Mouse (Mus musculus): Measurements from ENCODE around the gene Bpifb9b. TPM values are rescaled to one million over a fixed set of nuclear protein-coding genes. Genes with fewer than 3 reads are reported as not detected.
"Not testable (repeated sequence)": the region's sequence is repeated elsewhere in the genome, so short reads cannot be mapped to it uniquely, and the experiment has no call there.

The Bpifb9b gene
- not detected in 2 replicates for polyA plus RNA-seq (2016; fragmentation: Nextera tagmentation; extraction: Ambion mirVana)

- H3K27me3 ChIP-seq; H3K27ac ChIP-seq; H3K4me2 ChIP-seq (replicated peaks); H3K36me3 ChIP-seq; H3K9ac ChIP-seq; H3K9me3 ChIP-seq; H3K4me3 ChIP-seq; ATAC-seq (ENCODE audit: insufficient number of reproducible peaks, insufficient read depth, low FRiP score, low TSS enrichment); H3K4me1 ChIP-seq: not testable (repeated sequence)
- 84% methylated on average over 4 of the region's 4 CpGs for WGBS
Observed at GRCm38 (mm10) chr2:154306927-154307326, at the start of gene Bpifb9b. Bpifb9b (plus strand) TSS chr2:154307227.

GRCm38 (mm10) chr2:154257554-154257953, 49.5 kb upstream of the Bpifb9b start, which contains the start of gene Bpifb9a:
Bpifb9a (plus strand) TSS chr2:154257854.
- not testable (repeated sequence) for H3K27me3 ChIP-seq; H3K4me1 ChIP-seq; H3K36me3 ChIP-seq; H3K9ac ChIP-seq; H3K4me2 ChIP-seq (replicated peaks); H3K27ac ChIP-seq; H3K9me3 ChIP-seq; ATAC-seq (ENCODE audit: insufficient number of reproducible peaks, insufficient read depth, low FRiP score, low TSS enrichment); H3K4me3 ChIP-seq
- 76% methylated on average over 5 of the region's 5 CpGs for WGBS

GRCm38 (mm10) chr2:154264397-154264796, 42.6 kb upstream of the Bpifb9b start:
- not testable (repeated sequence) for H3K27me3 ChIP-seq; H3K9ac ChIP-seq; H3K9me3 ChIP-seq; H3K4me1 ChIP-seq; H3K36me3 ChIP-seq; ATAC-seq (ENCODE audit: insufficient number of reproducible peaks, insufficient read depth, low FRiP score, low TSS enrichment); H3K27ac ChIP-seq; H3K4me2 ChIP-seq (replicated peaks); H3K4me3 ChIP-seq
- WGBS = 77% methylated on average over 3 of the region's 3 CpGs

GRCm38 (mm10) chr2:154291866-154292265, 15.2 kb upstream of the Bpifb9b start:
- not testable (repeated sequence) for ATAC-seq (ENCODE audit: insufficient number of reproducible peaks, insufficient read depth, low FRiP score, low TSS enrichment); H3K9ac ChIP-seq; H3K27me3 ChIP-seq; H3K4me2 ChIP-seq (replicated peaks); H3K4me1 ChIP-seq; H3K4me3 ChIP-seq; H3K36me3 ChIP-seq; H3K27ac ChIP-seq; H3K9me3 ChIP-seq
- WGBS = 86% methylated on average over 3 of the region's 3 CpGs

- no peak for ATAC-seq (ENCODE audit: insufficient number of reproducible peaks, insufficient read depth, low FRiP score, low TSS enrichment)
- 78% methylated on average over 1 of the region's 1 CpGs for WGBS
- H3K4me2 ChIP-seq (replicated peaks) = no peak overlapping the region
- no peak overlapping the region for H3K27ac ChIP-seq
- H3K9ac ChIP-seq = no peak overlapping the region
- no peak overlapping the region for H3K4me3 ChIP-seq
- H3K9me3 ChIP-seq = no peaks in the 10 kb centered on the region
- no peaks in the 10 kb centered on the region for H3K4me1 ChIP-seq
- no peaks in the 10 kb centered on the region for H3K36me3 ChIP-seq
- H3K27me3 ChIP-seq = no peaks in the 10 kb centered on the region
Observed at GRCm38 (mm10) chr2:154292833-154293232, 14.2 kb upstream of the Bpifb9b start.

GRCm38 (mm10) chr2:154294746-154295145, 12.3 kb upstream of the Bpifb9b start:
- ATAC-seq (ENCODE audit: insufficient number of reproducible peaks, insufficient read depth, low FRiP score, low TSS enrichment); H3K9ac ChIP-seq; H3K4me1 ChIP-seq; H3K4me2 ChIP-seq (replicated peaks); H3K36me3 ChIP-seq; H3K27me3 ChIP-seq; H3K9me3 ChIP-seq; H3K4me3 ChIP-seq; H3K27ac ChIP-seq: not testable (repeated sequence)
- 3% methylated on average over 10 of the region's 10 CpGs for WGBS

- no peak for ATAC-seq (ENCODE audit: insufficient number of reproducible peaks, insufficient read depth, low FRiP score, low TSS enrichment)
- Histone ChIP-seq H3K4me3 (no peak overlapping the region), H3K4me2 (replicated peaks) (no peak overlapping the region), H3K27me3 (no peaks in the 10 kb centered on the region), H3K27ac (no peak overlapping the region), H3K36me3 (no peaks in the 10 kb centered on the region), H3K9me3 (no peaks in the 10 kb centered on the region), H3K9ac (no peak overlapping the region), H3K4me1 (no peaks in the 10 kb centered on the region)
- WGBS = 6% methylated on average over 1 of the region's 1 CpGs
Observed at GRCm38 (mm10) chr2:154300496-154300895, 6.5 kb upstream of the Bpifb9b start.

DNA sequence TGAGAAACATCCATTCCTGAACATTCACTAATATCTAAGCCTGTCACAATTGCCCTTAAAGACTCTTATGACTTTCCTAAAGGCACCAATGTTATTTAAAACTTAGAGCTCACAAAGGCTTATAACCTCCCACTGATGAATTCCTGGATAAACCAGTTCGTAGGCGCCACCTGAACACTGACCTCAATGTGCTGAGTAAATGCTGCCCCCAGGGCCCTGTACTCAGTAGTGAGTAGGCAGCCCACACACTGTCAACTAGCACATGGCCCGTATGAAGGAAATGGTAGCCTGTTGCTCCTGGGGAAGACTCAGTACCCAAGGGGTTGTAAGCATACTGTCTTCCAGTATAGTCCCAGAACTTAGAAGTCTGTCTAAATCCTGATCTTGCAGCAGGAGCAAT, 5.3 kb upstream of the Bpifb9b start:
- Histone ChIP-seq H3K27ac (no peak overlapping the region), H3K9me3 (no peaks in the 10 kb centered on the region), H3K9ac (no peak overlapping the region), H3K4me3 (no peak overlapping the region), H3K4me2 (replicated peaks) (no peak overlapping the region), H3K27me3 (no peaks in the 10 kb centered on the region), H3K4me1 (no peaks in the 10 kb centered on the region), H3K36me3 (no peaks in the 10 kb centered on the region)
- WGBS = 79% methylated on average over 3 of the region's 3 CpGs
- no peak for ATAC-seq (ENCODE audit: insufficient number of reproducible peaks, insufficient read depth, low FRiP score, low TSS enrichment)

- H3K36me3 ChIP-seq; ATAC-seq (ENCODE audit: insufficient number of reproducible peaks, insufficient read depth, low FRiP score, low TSS enrichment); H3K4me1 ChIP-seq; H3K27ac ChIP-seq; H3K4me2 ChIP-seq (replicated peaks); H3K9ac ChIP-seq; H3K4me3 ChIP-seq; H3K9me3 ChIP-seq; H3K27me3 ChIP-seq: not testable (repeated sequence)
- 88% methylated on average over 1 of the region's 3 CpGs for WGBS
Observed at GRCm38 (mm10) chr2:154304604-154305003, 2.4 kb upstream of the Bpifb9b start.

GRCm38 (mm10) chr2:154313771-154314170, 6.7 kb downstream of the Bpifb9b start:
- not testable (repeated sequence) for ATAC-seq (ENCODE audit: insufficient number of reproducible peaks, insufficient read depth, low FRiP score, low TSS enrichment); H3K9me3 ChIP-seq; H3K36me3 ChIP-seq; H3K4me3 ChIP-seq; H3K9ac ChIP-seq; H3K27ac ChIP-seq; H3K4me2 ChIP-seq (replicated peaks); H3K4me1 ChIP-seq; H3K27me3 ChIP-seq
- whole genome bisulfite sequencing = 76% methylated on average over 5 of the region's 5 CpGs

- Histone ChIP-seq H3K27me3 (no peaks in the 10 kb centered on the region), H3K4me1 (no peaks in the 10 kb centered on the region), H3K4me3 (no peak overlapping the region), H3K9ac (no peak overlapping the region), H3K4me2 (replicated peaks) (no peak overlapping the region), H3K36me3 (no peaks in the 10 kb centered on the region), H3K27ac (no peak overlapping the region), H3K9me3 (no peaks in the 10 kb centered on the region)
- WGBS = 79% methylated on average over 3 of the region's 3 CpGs
- no peak for ATAC-seq (ENCODE audit: insufficient number of reproducible peaks, insufficient read depth, low FRiP score, low TSS enrichment)
Observed at GRCm38 (mm10) chr2:154326852-154327251, 19.8 kb downstream of the Bpifb9b start.

GRCm38 (mm10) chr2:154335572-154335971, 28.5 kb downstream of the Bpifb9b start:
- Histone ChIP-seq H3K4me3 (no peak overlapping the region), H3K9me3 (no peaks in the 10 kb centered on the region), H3K4me1 (no peaks in the 10 kb centered on the region), H3K27ac (no peak overlapping the region), H3K4me2 (replicated peaks) (no peak overlapping the region), H3K36me3 (peaks cover 11% of the 10 kb centered on the region; the same call in 1 of the 2 replicates), H3K9ac (no peak overlapping the region), H3K27me3 (no peaks in the 10 kb centered on the region)
- 82% methylated on average over 4 of the region's 4 CpGs for WGBS
- ATAC-seq (ENCODE audit: insufficient number of reproducible peaks, insufficient read depth, low FRiP score, low TSS enrichment) = no peak

DNA sequence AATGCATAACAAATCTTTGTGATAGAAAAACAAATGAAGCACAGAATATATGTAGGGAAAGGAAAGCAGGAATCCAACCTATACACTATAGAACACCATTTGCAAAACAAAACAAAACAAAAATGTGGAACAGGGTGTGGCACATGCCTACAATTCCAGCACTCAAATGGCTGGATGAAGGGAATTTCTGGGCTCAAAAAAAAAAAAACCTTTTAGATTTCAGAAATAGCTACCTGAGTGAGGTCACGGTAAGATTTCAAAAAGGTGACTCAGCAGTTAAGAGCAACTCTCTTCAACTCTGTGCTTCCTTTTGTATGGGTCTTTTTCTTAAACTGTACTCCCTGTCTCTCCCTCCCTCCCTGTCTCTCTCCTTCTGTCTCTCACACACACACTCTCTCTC, 31.1 kb downstream of the Bpifb9b start:
- Histone ChIP-seq H3K9ac (no peak overlapping the region), H3K4me2 (replicated peaks) (no peak overlapping the region), H3K4me1 (no peaks in the 10 kb centered on the region), H3K9me3 (no peaks in the 10 kb centered on the region), H3K4me3 (no peak overlapping the region), H3K27me3 (no peaks in the 10 kb centered on the region), H3K27ac (no peak overlapping the region), H3K36me3 (peaks cover 26% of the 10 kb centered on the region)
- ATAC-seq (ENCODE audit: insufficient number of reproducible peaks, insufficient read depth, low FRiP score, low TSS enrichment) = no peak
- WGBS = 79% methylated on average over 1 of the region's 1 CpGs
